Mouse (Mus musculus) ES-CJ7 (cell line): ENCODE measurements around the gene Qpct.
A peak's percentile ranks its signal among the peaks of the same experiment; 100 is the strongest.

Experiments
- DNase-seq: peaks from one replicate; pipeline ENCODE4 v3.0.0; 2011; ENCODE audit warnings: low read depth, low spot score

The Qpct gene

DNA sequence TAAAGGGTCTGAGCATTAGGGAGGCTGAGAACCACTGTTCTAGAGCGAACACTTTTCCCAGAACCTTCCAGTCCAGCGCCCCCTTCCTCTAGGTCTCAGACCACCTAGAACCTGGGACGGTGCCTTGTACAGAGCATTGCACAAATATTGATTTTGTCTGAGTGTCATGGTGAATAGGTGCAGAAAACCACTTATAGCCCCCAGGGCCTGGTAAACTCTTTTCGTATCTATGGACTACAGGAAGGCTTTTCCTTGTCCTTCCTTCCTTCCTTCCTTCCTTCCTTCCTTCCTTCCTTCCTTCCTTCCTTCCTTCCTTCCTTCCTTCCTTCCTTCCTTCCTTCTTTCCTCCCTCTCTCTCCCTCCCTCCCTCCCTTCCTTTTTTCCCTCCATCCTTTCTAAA is at the start of gene Qpct:
Gene Qpct, plus strand, starts transcription at position 301 of the 400 bp plus-strand sequence.
- no peak for DNase-seq

DNA sequence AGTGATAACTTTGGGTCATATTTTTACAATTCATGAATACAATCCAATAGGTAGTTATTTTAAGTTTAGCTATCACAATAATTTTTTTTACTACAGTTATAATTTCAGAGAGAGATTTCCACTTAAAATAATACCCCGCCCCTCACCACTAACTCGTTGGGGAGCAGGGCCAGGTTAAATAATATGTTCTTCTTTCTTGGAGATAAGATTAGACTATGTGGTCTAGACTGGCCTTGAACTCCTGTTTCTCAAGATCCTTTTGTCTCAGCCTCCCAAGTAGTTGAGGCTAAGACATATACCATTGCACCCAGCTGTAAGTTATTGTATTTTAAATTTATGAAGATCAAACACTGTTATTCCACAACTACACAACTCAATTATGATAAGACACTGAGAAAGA is 38.1 kb upstream of the Qpct start:
- no peak for DNase-seq

DNA sequence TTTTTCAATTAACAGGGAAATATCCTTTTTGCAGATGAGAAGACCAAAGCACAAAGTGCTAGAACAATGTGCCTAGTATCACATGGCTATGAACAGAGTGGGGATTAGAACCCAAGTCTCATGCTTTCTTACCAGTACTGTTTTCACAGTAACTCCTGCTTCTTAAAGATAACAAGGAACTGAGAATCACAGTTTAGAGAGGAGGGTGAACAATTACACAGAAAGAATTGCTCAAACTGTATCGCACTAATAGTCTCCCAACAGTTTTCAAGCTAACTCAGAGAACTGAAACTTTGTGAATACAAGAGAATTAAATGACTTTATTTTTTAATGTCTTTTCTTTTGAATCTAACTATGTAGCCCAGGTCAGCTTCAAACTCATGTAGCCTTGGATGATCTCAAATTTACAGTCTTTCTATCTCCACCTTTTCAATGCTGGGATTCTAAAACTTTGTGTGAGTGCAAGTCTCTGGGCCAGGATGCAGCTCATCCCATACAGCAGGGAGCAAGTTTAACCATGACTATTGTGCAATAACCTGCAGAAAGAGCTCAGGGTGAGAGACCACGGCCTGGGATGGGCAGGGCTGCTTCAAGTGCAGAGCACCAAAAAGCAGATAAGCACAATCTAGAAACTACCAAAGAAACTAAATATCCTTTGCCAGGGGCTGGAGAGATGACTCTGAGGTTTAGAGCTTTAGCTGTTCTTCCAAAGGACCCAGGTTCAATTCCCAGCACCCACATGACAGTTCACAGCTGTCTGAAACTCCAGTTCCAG is 36.6 kb upstream of the Qpct start:
- no peak for DNase-seq

DNA sequence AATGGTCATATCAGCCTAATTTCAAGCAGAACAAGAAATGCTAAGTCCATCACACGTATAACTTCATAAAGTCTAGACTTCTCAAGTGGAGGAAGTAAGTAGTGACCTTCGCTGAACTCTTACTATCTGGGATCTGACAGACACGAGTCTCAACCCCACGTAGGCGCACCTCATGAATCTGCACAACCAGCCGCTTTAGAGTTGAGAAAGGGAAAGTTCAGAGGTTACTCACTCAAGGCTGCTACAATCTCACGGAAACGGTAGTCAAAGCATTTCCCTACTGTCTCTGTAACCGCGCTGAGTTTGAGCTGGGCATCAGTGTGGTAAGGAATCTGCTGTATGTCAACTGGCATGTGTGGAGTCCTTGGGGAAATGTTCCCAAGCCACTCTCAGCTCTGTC is 35.9 kb upstream of the Qpct start:
- no peak for DNase-seq

DNA sequence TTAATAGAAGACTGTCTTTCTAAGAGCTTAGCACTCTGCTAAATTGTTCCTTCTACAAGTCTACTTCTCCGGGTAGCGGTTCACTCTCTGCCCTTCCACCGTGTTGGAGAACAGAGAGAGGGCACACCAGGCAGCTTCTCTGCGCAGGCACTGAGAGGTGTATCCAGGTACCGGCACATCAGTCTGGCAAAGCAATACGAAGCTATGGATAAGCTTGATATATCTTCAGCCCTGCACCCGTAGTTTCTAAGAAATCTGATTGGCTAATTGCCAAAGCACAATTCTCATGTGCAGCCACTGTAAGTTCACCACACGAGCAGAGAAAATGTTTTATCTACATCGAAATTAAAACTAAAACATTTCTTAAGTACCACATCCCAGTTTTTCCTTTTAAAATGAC is 33.3 kb upstream of the Qpct start:
- no peak for DNase-seq

DNA sequence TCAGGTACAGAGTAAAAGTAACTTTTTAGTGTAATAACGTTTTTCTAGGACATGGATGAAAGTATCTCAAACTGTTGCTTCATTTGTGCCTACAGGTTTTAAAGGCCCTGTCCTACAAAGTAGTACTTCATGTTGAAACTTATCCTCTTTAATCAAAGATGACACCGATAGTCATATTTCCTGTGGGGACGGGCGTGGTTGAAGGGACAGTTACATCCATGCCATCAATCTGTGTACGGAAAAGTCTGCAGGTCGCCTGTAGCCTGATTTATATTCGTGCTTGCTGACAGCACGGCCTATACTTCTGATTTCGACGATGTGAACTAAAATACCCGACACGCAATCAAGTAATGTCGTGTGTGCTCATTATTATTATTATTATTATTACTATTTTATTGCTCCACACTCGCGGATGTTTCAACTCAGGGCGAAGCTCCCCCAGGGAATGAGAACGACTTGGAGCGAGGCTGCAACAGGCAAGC is 31.9 kb upstream of the Qpct start:
- peak; percentile 13 for DNase-seq

DNA sequence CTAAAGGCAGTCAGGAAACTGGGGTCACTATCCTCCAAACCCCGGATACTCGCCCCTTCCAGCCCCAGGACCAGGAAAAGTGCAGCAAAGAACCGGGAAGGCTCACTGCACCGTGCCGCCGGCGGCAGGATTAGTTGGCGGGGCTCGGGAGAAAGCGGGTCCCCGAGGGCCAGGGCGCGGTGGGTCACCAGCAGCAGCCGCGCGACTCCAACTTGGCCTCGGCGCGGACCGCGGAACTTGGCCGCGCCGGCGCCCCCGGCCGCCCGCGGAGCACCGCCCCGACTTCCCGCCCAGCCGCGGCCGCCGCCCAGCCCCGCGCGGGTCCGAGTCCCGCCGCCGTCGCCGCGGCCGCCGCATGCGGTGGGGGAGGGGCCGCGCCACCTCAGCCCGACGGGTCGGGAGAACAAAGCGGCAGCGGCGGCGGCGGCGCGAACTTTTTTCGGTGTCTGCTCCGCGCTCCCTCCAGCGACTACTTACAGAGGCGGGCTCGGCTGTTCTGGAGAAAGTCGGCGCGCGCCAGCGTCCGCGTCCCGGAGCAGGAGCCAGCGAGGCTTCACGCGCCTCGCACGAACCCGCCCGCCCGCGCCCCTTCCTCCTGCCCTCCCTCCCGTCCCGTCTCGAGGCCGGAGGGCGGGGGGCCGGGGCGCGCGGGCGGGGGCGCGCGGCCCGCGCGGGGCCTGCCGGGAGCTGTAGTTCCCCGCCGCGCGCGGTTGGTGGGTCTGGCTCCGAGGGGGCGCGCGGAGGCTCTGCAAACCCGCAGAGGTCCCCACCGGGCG is 31.3 kb upstream of the Qpct start, which contains the start of gene Prkd3:
Gene Prkd3, minus strand, starts transcription at position 609 of the 776 bp plus-strand sequence.
- peak; percentile 52 for DNase-seq

DNA sequence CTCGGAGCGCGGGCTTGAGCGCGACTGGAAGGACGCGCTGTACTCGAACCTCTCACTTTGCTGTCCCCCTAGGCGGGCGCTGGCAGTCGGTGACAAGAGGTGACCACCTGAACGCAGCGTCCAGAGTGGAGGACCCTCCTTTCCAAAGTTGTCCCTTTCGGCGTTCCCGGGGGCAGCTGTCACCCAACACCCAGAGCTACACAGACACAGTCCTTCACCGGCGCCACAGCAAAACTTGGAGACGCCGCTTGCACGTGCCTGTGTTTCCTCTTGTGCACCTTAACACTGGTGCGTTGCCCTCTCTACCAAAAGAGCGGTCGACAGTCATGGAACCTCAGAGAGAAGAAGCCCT is 30.7 kb upstream of the Qpct start:
- no peak for DNase-seq

DNA sequence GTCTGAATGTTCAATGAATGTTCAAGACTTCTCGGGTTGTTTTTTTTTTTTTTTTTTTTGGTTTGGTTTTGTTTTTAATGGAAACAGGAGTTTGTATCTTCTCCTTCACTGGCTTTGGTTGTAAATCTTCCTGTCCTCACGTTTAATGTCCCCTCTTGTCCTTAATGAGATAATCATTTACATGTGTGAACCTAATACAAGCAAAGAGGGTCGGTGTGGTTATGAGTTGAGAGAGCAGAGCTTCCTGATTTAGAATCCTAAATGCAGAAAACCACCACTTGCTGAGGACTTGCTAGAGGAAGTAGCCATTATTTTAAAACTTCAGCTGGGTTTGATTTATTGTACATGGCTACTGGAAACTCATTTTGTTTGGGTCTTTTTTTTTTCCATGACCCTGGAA is 29.0 kb upstream of the Qpct start:
- DNase-seq: no peak

DNA sequence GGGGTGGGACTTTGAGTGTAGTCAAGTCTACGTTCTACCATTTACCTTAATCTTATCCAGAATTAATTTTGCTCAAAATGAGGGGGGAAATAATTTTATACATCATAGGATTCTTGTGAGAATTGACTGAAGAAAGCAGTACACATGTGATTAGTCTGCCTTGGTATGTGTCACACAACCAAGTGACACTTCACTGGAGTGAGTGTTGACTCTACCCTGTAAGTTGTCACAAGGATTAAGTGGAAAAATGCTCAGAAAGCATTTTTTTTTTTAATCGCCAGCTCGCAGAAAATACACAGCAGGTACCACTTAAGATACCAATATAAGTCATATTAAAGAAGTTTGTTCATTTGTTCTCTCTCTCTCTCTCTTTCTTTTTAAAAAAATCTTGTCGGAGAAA is 27.2 kb upstream of the Qpct start:
- DNase-seq: no peak

DNA sequence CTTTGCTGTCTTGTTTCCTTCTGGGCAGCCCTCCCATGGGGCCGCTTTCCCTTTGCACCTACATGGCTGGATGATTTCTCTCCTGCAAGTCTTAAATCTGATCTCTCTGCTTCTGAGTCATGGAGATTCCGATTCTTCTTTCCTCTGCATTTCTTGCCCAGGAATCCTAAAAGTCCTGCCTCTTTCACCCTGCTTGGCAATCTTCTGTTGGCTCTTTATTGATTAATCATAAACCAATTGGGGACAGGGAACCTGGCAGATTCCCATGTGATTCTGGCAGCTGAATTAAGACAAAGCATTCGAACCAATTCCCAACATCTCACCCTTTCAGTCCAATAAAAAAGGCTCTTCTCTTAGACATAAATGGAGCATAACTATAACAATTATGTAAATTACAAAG is 22.5 kb upstream of the Qpct start:
- DNase-seq: no peak

DNA sequence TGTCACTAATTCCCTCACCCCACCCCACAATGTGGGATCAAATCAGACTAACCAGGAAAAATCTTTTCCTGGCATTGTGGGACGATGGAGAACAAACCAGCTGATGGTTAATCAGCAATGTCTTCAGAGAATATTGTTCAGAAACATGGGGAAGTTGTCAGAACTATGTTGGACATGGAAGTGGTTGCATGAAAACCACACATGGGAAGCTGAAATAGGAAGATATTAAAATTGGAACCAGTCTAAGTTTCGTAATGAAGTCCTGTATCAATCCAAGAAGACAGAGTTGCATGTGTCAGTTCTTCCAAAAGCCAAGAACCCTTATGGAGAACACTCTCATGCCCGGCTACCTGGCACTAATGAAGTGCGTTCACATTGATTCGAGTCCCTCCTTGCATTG is 20.1 kb upstream of the Qpct start:
- no peak for DNase-seq

DNA sequence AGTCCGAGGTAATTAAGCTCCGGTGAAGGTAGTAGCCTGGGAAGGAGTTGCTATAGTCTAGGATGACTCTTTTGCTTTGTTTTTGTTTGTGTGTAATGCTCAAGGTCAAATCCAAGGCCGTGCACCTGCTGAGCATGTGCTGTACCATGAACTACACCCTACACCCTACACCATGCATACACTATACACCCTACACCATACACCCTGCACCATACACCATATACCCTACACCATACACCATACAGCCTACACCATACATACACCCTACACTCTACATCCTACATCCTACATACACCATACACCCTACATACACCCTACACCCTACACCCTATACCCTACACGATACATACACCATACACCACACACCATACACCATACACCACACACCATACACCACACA is 18.9 kb upstream of the Qpct start:
- DNase-seq: no peak

DNA sequence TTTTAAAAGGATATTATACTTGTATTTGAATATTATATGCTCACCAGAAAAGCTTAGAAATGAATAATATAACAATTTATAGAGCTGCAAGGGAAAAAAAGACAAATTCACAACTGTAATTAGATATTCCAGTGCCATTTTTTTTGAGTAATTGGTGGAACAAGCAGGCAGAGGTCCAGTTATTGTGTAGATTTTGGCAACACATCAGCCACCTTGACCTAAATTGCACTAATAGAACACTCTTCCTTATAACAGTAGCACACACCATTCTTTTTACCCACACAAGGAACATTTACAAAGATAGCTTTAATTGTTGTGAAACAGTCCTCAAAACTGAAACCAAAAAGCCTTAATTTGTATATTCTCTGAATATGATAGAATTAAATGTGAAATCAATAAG is 12.0 kb upstream of the Qpct start:
- DNase-seq: no peak

DNA sequence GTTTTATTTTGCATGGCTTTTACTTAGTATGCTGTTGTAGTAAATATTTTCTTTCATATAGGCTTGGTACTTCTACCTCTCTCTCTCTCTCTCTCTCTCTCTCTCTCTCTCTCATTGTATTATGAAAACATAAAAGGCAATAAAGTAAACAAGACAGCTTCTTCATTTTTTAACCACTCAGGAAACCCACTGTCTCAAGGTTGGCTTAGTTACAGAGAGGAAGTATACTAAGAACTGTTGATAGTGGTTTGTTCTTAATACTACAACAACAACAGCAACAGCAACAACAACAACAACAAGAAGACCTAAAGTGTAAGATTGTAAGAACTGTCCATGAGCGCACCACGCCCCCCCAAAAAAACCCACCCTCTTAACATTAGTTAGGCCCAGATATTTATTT is 8.0 kb upstream of the Qpct start:
- DNase-seq: no peak

DNA sequence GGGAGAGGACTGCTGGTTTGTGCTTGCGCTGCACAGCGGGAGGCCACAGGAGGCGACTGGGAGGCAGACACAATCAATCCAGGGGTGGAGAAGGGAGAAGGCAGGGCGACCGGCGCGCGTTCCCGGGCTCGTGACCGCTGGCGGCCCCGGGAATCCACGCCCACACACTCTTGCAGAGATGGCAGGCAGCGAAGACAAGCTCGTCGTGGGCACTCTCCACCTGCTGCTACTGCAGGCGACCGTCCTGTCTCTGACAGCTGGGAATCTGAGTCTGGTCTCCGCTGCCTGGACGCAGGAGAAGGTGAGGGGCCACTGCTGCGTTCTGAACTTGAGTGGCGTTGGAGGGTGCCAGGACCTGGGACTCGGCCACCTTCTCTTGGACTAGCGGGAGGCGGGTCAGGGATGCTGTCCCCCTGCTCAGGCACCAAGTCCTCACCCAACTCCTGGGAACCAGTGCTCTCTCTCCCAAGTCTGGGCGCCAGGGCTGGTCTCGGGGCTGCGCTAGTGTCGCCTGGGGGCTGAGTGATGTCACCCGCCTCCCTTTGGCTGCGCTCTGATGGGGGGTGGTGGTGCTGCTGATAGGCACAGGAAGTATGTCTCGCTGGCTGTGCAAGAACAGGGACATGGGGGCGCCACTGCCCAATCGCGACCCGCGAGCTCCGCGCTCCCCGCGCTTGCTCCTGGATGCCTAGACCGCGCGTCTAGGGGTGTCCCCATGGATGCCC is 544 bp downstream of the Qpct start:
- DNase-seq: peak; percentile 80

DNA sequence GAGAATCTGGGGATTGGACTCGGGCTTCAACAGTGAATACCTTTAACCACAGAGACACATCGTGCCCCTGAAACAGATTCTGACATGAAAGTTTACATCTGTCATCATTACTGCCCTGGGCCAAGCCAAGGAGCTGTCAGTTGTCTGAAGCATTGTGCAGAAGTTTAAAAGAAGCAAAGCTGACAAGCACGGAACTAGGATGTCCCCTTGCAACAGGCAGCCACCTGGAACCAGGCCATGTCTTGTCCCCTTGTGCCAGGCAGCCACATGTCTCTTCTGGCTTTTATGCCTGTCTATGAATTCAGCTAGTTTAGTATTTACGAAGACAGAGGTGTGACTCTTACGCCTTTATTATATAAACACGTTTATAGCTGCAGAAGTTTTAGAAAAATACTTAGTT is 6.6 kb downstream of the Qpct start:
- DNase-seq: no peak

DNA sequence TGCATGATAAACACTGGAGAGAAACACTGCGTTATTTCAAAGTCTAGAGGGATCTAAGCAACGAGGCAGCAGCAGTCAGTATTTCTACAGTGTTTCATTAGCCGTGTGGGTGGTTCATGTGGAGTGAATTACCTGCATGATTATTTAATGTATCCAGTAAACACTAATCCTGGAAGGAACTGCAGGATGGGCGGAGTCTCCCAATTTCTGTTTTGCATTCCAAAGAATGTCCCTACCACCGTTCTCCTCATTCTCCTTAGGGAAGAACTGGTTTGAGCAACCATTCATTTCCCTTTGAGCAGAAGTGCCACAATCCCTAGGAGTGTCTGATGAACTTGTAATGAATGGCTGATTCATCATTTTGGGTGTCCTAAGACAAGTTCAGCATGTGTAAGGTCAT is 8.5 kb downstream of the Qpct start:
- peak; percentile 55 for DNase-seq

DNA sequence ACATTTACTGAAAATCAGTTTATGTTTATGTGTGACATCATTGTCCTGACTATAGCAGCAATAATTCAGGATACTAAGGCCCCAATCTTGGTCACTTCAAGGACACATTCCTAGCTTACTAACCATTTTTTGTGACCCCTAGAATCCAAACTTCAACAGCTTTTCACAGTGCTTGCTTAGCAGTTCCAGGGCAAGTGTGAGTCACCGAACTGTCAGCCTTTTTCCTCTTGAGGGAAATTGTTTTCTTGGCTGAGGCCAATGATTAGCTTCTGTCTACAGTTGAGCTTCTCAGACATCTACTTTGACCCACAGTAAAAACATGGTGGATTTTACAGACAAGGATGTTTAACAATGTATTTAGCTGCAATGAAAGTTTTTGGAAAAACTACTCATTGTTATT is 12.5 kb downstream of the Qpct start:
- DNase-seq: no peak

DNA sequence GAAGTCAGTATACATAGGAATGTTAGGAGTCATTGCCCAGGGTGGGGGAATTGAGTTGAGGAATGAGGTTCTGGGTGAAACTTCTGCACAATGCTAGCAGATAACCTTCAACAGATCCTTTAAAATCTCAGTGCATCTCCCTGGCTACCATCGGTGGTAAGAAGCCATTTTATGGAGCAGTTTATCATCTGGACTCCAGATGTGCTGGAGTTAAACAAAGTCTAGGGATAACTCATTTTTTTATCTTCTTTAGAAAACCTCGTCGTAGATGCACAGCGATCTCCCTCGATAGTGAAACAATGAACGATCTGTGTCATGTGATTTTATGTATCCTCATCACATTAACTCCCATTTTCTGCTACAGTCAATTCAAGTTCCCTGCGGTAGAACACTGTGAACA is 16.9 kb downstream of the Qpct start:
- no peak for DNase-seq

DNA sequence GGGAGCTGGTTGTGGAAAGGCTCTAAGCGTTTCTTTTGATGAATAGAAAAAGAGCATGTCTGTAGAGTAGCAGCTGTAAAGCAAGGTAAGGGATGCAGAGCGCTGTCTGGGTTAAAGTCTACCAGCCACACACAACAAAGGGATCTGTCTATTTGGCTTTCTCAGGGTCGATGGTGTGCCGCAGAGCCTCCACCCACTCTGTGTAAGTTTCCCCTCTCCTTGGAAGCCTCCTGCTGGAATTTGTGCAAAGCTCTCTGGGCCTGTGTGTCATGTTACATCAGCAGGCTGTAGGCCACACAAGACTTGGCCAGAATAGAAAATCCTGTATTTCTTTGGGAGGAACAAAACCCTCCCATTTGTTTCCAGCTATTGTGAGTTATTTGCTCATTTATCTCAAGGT is 17.3 kb downstream of the Qpct start:
- DNase-seq: peak; percentile 34

DNA sequence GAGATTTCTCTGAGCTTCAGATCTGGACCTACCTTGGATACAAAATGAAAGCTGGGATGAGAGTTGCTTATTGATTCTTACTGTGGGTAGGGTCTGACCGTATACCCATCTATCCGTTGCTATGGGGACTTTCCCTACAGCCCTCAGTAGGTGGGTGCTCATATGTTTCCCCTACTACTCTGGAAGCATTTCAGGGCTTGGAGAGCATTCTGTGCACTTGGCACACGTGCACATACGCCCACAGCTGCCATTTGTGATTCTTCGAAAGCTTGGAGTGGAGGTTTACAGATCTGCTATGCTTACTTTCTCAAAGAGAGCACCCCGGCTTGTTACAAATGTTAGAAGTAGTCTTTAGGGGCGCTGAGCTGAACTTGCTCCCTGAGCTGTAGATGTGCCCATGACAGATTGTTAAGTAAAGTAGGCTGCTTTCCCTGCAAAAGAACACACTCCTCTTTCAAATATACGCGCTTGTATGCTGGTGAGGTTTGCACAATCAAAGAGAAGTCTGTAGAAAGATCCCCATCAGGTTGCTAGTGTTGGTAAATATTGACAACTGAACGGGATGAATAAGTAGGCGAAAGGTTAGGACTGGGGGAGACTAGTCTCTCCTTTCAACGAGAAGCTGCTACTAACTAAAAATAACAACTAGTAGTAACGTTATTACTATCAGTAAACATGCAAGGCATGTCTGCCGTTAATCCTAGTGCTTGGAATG is 18.2 kb downstream of the Qpct start:
- no peak for DNase-seq
